Mouse (Mus musculus) midbrain, postnatal 0 days (tissue): ENCODE results near the gene Mgst3. TPM values are rescaled to one million over a fixed set of nuclear protein-coding genes. Genes with fewer than 3 reads are reported as not detected.

ENCODE experiments used
- ATAC-seq: fragments of 200-750 bp; cut with Nextera tagmentation; 2 replicates; pipeline ENCODE4 v1.8.0; 2017; ENCODE audit warnings: moderate number of reproducible peaks, mild to moderate bottlenecking, moderate TSS enrichment, moderate library complexity; ENCODE audit not compliant: low FRiP score
- DNase-seq: peaks from one replicate; pipeline ENCODE4 v3.0.0-alpha.2; 2015; ENCODE audit warnings: low spot score
- H3K27ac ChIP-seq: fragments of 300-500 bp; sonication (generic); 2 replicates; pipeline ENCODE4 v1.5.1; 2014; ENCODE audit warnings: low read depth, mild to moderate bottlenecking, low read length, mixed read lengths
- H3K27me3 ChIP-seq: fragments of 300-500 bp; sonication (generic); 2 replicates; pipeline ENCODE4 v1.6.1; 2014; ENCODE audit warnings: low read length, control low read depth, mixed read lengths; ENCODE audit not compliant: insufficient read depth
- H3K36me3 ChIP-seq: fragments of 300-500 bp; sonication (generic); 2 replicates; pipeline ENCODE4 v1.6.1; 2014; ENCODE audit warnings: low read length, control low read depth, mixed read lengths; ENCODE audit not compliant: insufficient read depth
- H3K4me1 ChIP-seq: fragments of 300-500 bp; sonication (generic); 2 replicates; pipeline ENCODE4 v1.6.1; 2014; ENCODE audit warnings: mild to moderate bottlenecking, control low read depth, antibody characterized with exemption, low read length, mixed read lengths; ENCODE audit not compliant: insufficient read depth
- H3K4me2 ChIP-seq: fragments of 300-500 bp; sonication (generic); 2 replicates; pipeline ENCODE4 v1.6.1; 2014; ENCODE audit warnings: low read depth, mild to moderate bottlenecking, low read length, mixed read lengths; ENCODE audit not compliant: poor library complexity, severe bottlenecking
- H3K4me3 ChIP-seq: fragments of 300-500 bp; sonication (generic); 2 replicates; pipeline ENCODE4 v1.5.1; 2014; ENCODE audit warnings: low read depth, mild to moderate bottlenecking, low read length, moderate library complexity
- H3K9ac ChIP-seq: fragments of 300-500 bp; sonication (generic); replicated peaks from 2 replicates; pipeline ENCODE4 v1.6.1; 2014; ENCODE audit warnings: mild to moderate bottlenecking, low read length, moderate library complexity, mixed read lengths; ENCODE audit not compliant: poor library complexity, severe bottlenecking
- H3K9me3 ChIP-seq: fragments of 300-500 bp; sonication (generic); 2 replicates; pipeline ENCODE4 v1.6.1; 2016; ENCODE audit warnings: low read length, control low read depth
- CTCF ChIP-seq: IDR thresholded peaks from 2 replicates; pipeline ENCODE4 v1.5.1; 2016; ENCODE audit warnings: antibody characterized with exemption, mild to moderate bottlenecking
- WGBS: fragments of 180-500 bp; shearing (Covaris S2); extraction: QIAGEN DNeasy Blood & Tissue Kit; methylation state at CpG from one replicate; pipeline ENCODE4 v1.1.7; 2014; 5-methylcytosine and 5-hydroxymethylcytosine counted together
- polyA plus RNA-seq: library from polyadenylated mRNA; unstranded; fragments of >200 nt; fragmentation: Nextera tagmentation; extraction: Ambion mirVana; gene quantifications from 2 replicates; pipeline ENCODE4 v1.2.1, GENCODE M21; 2015
- total RNA-seq: library from RNA; depleted of rRNA; stranded (reverse); fragments of >200 nt; gene quantifications from 2 replicates; pipeline ENCODE4 v1.2.3, GENCODE M21; 2014

The Mgst3 gene
- total and polyA plus RNA-seq, 2 experiments from 2014 or later, result 240 to 246 TPM

DNA sequence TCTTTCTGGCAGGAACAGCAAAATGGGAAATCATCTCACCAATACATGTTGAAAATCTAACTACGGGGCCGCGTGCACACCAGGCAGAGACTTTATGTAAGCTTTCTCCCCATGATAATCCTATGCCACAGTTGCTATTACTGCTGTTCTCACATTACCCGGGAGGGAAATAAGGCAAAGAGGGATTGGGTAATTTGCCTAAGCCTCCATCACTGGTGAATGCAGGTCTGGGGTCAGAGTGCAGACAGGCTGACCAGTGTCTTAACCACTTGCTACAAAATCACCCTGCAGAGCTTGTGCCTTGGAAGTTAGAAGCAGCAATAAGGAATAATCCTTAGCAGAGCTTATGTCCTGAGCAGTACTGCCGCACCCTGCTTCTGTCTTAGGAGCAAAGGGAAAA, 8.0 kb downstream of the Mgst3 start:
- H3K27me3 ChIP-seq, result no peaks in the 10 kb centered on the region
- H3K4me2 ChIP-seq, result no peak overlapping the region
- no peak for TF ChIP-seq CTCF
- H3K4me3 ChIP-seq, result no peak overlapping the region
- H3K36me3 ChIP-seq, result no peaks in the 10 kb centered on the region
- no peaks in the 10 kb centered on the region for H3K4me1 ChIP-seq
- no peak overlapping the region for H3K27ac ChIP-seq
- DNase-seq (no peak), ATAC-seq (no peak)
- no peaks in the 10 kb centered on the region for H3K9me3 ChIP-seq
- 37% methylated on average over 5 of the region's 5 CpGs for WGBS
- H3K9ac ChIP-seq, result no peak overlapping the region

DNA sequence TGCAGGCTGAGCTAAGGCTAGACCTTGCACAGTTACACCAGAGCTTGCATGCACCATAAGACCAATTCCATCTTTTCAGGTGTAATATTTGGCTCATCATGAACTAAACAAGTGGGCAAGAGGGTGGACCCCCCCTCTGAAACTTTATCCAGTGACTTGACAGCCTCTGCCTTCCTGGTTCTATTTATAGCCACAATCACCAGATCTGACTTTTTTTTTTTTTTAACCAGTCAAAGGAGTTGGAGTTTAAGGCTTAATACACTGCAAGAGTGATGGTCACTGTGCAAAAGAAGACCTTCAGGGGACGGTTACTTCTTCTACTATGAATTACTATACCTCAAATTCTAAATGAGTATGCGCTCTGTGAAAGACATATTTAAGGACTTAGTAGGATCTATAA, 8.4 kb downstream of the Mgst3 start:
- H3K27ac ChIP-seq, result no peak overlapping the region
- no peak for TF ChIP-seq CTCF
- no peak for ATAC-seq
- WGBS, result 87% methylated on average over 2 of the region's 2 CpGs
- H3K4me1 ChIP-seq, result no peaks in the 10 kb centered on the region
- no peaks in the 10 kb centered on the region for H3K9me3 ChIP-seq
- H3K27me3 ChIP-seq, result no peaks in the 10 kb centered on the region
- DNase-seq, result no peak
- no peak overlapping the region for H3K9ac ChIP-seq
- H3K4me2 ChIP-seq, result no peak overlapping the region
- H3K36me3 ChIP-seq, result no peaks in the 10 kb centered on the region
- H3K4me3 ChIP-seq, result no peak overlapping the region

DNA sequence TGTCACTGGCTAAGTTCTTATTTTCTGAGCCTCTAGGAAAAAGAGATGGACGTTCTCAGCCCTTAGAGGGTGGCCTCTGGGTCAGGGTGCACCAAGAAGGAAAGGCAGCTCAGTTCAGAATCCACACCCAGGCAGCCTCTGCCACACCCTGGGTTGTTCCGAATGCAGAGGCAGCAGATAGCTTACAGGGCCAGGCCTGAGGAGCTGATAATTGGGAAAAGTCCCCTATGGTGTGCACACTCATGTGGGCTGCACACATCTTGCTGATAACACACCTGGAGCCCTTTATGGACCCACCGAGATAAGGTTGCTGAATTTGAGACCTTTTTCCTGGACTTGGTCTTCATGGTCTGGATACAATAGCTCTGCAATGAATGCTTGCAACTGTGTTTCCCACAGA, 9.5 kb downstream of the Mgst3 start:
- Histone ChIP-seq H3K4me1 (no peaks in the 10 kb centered on the region), H3K36me3 (no peaks in the 10 kb centered on the region), H3K27ac (no peak overlapping the region), H3K9ac (no peak overlapping the region), H3K4me3 (no peak overlapping the region), H3K9me3 (no peaks in the 10 kb centered on the region), H3K4me2 (no peak overlapping the region), H3K27me3 (no peaks in the 10 kb centered on the region)
- TF ChIP-seq CTCF, result no peak
- 86% methylated on average over 3 of the region's 3 CpGs for WGBS
- DNase-seq, result no peak
- ATAC-seq, result no peak

DNA sequence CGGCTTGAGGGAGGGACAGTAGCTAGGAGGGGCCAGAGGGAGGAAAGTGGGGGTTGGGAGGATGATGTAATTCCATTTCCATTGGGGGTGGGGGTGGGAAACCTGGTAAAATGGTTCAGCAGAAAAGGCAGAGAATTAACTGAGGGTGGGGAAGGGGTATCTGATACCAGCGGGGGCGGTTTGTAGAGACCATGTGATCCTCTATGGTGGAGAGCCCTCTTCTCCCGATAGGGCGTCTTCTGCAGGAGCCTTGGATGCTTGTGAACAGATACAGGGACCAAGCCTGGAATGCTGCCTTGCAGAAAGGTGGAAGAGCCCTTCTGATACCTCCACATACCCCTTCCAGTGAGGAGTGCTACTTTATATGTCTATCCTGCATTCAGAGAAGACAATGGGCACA, 10.5 kb downstream of the Mgst3 start:
- no peaks in the 10 kb centered on the region for H3K9me3 ChIP-seq
- H3K4me3 ChIP-seq, result no peak overlapping the region
- H3K27me3 ChIP-seq, result no peaks in the 10 kb centered on the region
- no peak for ATAC-seq
- no peak overlapping the region for H3K9ac ChIP-seq
- H3K4me2 ChIP-seq, result no peak overlapping the region
- no peaks in the 10 kb centered on the region for H3K4me1 ChIP-seq
- no peak for TF ChIP-seq CTCF
- no peak for DNase-seq
- WGBS, result 86% methylated on average over 5 of the region's 5 CpGs
- H3K36me3 ChIP-seq, result no peaks in the 10 kb centered on the region
- no peak overlapping the region for H3K27ac ChIP-seq

DNA sequence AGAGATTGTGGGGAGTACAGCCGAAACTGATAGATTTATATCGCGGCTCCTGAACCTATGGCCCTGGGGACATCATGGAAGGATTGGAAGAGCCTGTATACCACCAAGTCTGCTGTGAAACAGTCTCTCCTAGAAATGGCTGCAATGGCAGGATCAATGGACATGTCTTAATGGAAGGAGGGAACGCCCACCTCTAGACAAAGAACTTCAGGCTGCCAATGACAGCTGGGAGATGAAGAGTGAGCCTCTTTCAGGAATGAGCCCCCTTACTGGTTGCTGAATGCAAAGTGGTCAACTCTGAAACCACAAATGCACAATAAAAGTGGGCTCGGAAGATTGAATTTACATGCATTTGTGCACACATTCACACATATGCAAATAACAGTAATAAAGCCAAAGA, 10.9 kb downstream of the Mgst3 start:
- H3K4me3 ChIP-seq, result no peak overlapping the region

DNA sequence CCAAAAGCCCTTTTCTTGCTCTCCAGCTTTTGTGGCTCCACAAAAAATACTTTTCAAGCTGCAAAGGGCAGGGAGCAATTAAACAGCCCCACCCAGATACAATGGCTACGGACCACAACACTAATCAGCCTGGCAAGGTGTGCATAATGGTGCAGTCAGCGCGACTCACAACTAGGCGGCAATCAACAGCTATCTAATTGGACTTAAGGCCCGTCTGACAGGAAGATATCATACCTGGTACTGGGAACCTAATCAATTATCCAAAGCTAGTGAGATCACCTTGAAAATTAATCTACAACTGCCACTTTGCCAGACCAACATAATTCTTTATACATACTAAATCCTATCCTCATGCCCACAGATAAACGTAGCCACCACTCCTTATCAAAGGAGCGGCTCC, 11.3 kb downstream of the Mgst3 start:
- ATAC-seq, result no peak
- WGBS, result 88% methylated on average over 7 of the region's 7 CpGs
- H3K36me3 ChIP-seq, result peaks cover 2% of the 10 kb centered on the region; the same call in 1 of the 2 replicates
- H3K4me2 ChIP-seq, result no peak overlapping the region
- no peaks in the 10 kb centered on the region for H3K9me3 ChIP-seq
- no peaks in the 10 kb centered on the region for H3K4me1 ChIP-seq
- H3K27ac ChIP-seq, result no peak overlapping the region
- TF ChIP-seq CTCF, result no peak
- no peak overlapping the region for H3K4me3 ChIP-seq
- no peak overlapping the region for H3K9ac ChIP-seq
- no peaks in the 10 kb centered on the region for H3K27me3 ChIP-seq
- DNase-seq, result no peak

More for the DNA sequence above, 10.9 kb downstream of the Mgst3 start:
- H3K9ac ChIP-seq, result no peak overlapping the region
- 78% methylated on average over 5 of the region's 5 CpGs for WGBS
- no peaks in the 10 kb centered on the region for H3K9me3 ChIP-seq
- H3K27ac ChIP-seq, result no peak overlapping the region
- DNase-seq (no peak), ATAC-seq (no peak)
- no peak overlapping the region for H3K4me2 ChIP-seq
- H3K27me3 ChIP-seq, result no peaks in the 10 kb centered on the region
- no peaks in the 10 kb centered on the region for H3K36me3 ChIP-seq
- no peak for TF ChIP-seq CTCF
- H3K4me1 ChIP-seq, result no peaks in the 10 kb centered on the region
